Mouse (Mus musculus): ENCODE measurements around the gene Mea1.

Mea1 gene

DNA sequence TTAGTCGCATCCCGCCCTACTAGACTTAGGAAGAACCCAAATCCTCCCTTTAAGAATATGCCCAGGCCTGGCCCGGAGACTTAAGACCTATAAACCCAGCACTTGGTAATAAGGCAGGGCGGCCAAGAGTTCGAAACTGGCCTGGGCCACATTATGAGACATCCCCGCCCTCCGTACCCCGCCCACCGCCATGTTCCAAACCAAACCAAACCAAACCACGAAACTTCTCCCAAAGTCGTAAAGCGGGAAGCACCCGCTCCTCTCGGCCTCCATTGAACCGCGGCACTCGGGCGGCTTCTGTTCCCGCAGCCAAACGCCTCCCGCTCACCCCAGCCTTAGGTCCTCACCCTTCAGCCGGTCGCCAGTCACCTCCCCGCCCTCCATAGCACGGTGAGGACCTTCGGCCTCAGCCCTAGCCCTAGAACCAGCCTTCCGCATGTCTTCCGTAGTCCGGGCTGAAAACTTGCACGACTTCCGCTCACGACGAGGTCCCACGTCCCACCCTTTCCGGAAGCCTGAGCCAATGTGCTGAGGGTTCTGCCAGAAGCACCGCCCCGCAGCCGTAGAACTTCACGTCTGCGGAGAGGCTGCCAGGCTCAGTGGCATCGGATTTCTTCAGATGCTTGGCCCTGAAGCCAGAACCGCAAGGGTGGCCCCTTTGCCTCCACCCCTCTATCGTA lies 4.6 kb upstream of the Mea1 start, which contains the start of gene Rrp36:
TSS of gene Rrp36 (minus strand) at position 503 of the 680 bp plus-strand sequence.
- DNase-seq: peak; percentile 89

DNA sequence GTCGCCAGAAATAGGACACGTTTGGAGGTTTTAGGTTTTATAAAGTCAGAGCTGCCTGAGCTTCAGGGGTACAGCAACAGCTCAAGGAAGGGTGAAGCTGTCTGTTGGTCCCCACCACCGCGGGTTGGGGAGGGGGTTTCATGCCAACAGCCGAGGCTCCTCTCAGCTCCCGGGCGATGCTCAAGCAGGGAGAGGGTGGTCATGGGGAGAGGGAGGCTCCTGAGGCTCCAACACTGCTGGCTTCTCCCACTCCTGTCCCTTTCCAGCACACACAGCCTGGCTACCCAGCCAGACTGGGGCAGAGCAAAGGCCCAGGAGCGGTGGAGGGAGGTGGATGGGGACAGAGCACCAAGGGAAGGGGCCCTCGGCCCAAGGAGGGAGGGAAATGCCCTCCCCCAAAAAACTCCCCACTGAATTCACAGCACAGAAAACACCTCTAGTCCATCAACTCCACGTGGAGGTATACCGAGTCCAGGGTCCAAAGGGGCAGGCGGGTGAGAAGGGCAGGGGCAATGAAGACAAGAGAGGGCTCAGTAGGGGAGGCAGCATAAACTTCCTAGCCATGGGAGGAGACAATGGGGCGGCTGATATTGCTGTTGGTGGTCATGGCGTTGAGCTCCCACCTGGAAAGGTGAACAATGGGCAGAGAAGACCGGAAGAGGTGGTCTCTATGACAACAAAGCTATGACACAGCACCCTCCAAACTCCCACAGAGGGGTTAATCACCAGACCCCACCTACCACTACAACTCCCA lies 3.9 kb upstream of the Mea1 start:
- no peak for DNase-seq

GRCm38 (mm10) chr17:46678911-46679310 lies 318 bp downstream of the Mea1 start:
- DNase-seq: no peak

DNA sequence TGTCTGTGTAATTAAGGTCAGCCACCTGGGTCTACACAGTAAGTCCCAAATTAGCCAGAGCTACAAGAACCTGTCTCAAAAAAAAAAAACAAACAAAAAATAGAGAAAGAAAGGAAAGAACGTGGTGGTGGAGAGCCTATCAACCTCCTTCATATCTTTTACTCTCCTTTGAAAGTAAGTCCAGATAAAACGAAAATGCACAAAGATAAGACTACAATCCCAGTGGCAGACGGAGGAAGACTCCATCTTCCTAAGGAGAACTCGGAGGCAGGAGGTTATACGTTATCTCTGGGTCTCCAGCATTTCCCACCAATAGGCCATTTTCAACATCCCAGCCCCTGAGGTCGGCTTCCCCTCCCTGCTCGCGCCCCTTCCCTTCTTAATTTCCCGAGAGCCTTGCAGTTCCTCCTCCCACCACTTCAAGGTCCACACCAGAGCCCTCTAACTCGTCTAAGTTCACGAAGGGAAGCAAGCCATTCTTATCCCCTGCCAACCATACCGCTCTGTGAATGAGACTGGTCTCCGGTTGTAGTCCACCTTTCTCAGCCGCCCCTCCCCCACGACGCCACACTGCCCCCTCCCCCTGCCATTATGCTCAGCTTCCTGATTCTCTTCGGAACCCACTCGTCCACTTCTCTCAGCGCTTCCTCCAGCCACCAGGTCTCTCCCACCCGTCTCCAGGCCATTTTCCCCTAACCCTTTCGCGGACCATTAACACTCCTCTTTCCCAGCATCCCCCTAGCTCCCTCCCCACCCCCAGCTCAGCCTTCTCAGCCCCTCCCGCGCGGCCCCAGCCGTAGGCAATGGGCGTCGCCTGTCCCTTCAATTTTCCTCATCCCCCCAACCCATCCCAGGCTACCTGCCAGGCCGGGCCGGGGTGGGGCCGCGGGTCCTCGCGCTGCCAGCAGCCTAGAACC lies 1.5 kb downstream of the Mea1 start:
- DNase-seq: peak; percentile 73

DNA sequence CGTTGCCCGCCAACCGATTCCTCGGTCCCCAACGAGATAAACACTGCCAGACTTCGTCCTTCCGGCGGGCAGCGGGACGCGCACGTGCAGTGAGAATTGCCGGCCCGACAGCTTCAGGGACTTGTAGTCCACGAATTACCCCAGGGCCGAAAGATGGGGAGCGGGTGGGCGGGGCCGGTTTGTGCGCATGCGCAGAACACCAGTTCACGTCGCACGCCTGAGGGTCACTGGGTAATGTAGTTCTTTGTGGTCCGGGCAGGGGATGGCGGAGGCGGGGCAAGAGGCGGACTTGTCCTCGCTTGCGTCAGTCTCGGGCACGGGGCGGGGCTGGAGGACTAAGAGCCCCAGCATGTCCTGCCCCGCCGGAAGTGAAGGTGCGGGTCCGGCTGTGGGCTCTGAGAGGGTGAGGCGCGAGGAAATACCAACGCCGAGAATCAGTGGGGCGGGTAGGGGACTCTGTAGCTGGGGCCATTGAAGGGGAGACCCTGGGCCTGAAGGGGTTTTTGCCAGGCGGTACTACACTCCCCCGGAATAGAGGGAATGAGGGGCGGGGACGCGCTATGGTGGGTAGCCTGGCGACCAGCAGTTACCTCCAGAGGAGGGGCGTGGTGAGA lies 2.3 kb downstream of the Mea1 start, which contains the start of gene Klhdc3:
TSS of gene Klhdc3 (minus strand) at position 155 of the 614 bp plus-strand sequence.
- DNase-seq: peak; percentile 99

- DNase-seq: no peak
Observed at GRCm38 (mm10) chr17:46681466-46682118, 3.0 kb downstream of the Mea1 start.

GRCm38 (mm10) chr17:46682654-46683389 lies 4.2 kb downstream of the Mea1 start:
- no peak for DNase-seq

DNA sequence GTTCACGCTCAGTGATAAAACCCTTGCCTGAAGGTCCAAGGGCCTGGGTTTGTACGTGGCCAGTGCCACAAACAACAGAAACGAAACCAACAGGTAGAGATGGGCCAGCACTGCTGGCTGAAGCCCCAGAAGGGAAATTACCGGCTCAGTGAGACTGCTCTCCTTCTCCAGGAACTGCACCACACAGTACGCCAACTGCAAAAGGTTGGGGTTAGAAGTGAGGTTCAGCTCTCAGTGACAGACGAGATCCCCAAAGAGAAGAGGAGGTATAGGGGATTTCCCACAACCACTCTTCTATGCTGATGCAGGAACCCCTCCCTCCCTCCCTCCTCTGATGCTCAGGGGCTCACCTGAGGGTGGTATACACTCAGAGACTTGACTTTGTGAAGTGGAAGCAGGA lies 7.3 kb downstream of the Mea1 start:
- no peak for DNase-seq

GRCm38 (mm10) chr17:46690665-46691064 lies 12.1 kb downstream of the Mea1 start:
- no peak for DNase-seq

- no peak for DNase-seq
Observed at GRCm38 (mm10) chr17:46691390-46691789, 12.8 kb downstream of the Mea1 start.

DNA sequence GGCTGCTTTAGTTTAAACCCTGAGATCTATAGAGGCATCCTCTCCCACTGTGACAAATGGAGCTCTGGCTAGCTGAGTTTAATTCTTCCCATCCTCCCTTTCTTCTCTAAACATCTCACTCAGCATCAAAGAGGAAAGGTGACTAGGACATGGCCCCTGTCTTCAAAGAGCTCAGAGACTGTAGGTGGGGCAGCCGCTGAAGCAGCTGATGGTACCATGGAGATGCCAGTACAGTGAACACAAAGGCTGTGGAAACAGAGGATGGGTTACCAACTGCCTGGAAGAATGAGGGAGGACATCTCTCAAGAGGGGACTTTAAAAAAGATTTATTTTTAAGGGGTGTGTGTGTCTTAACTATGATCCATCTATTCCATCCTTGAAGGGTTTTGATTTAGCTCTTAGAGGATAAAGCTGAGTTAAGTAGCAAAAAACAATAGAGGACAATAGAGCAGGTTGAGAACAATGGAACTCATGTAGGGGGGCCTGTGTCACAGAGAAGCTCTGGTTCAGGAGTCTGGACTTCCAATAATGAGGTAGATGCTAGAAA lies 16.0 kb downstream of the Mea1 start:
- DNase-seq: no peak

DNA sequence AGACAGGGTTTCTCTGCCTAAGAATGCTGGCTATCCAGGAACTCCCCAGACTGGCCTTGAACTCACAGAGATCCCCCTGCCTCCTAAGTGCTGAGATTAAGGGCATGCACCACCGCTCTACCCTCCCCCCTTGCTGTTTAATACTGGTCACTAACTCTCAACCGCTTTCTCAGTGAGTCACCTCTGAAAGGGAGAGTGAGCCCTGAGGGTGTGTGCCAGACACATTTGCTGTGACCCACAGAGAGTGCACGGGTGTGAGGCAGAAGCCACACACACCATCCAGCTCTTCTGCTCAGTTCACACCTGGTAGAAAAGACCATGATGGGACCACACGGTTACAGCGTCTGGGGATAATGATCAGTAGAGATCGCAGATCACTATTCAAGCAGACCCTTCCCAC lies 19.9 kb downstream of the Mea1 start:
- no peak for DNase-seq

DNA sequence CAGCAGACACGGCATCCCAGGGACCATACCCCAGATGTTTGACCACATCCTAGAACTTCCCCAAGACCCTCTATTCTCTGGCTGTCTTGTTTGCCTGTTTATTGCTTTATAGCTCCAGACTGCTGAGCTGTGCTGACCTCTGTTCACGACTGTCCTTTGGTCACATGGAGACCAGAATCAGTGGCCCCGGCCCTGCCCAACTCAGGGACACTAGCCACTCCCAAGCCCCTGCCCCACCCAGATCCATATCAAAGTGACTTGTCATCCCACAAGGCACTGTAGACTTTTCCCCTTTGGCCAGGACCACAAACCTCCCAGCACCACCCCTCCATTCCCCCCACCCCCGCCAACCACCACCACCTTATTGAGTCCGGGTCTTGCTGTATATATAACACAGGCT lies 20.7 kb downstream of the Mea1 start:
- DNase-seq: no peak

DNA sequence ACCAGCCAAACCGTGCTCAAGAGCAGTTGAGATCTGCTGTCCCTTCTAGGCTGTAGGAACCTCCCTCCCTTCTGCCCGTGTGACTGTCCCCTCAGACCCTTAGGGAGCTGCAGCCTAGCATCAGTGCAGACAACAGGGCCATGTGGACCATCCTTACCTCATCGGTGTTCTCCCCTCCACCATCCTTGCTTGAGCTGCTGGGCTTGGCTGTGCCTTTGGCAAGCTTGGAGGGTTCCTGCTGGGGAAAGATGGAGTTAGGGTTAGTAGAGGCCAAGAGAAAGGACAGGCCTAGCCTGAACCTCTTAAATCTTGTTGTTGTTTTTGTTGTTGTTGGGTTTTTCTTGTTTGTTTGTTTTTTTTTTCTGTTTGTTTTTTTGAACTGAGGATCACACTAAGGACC lies 21.3 kb downstream of the Mea1 start:
- no peak for DNase-seq

DNA sequence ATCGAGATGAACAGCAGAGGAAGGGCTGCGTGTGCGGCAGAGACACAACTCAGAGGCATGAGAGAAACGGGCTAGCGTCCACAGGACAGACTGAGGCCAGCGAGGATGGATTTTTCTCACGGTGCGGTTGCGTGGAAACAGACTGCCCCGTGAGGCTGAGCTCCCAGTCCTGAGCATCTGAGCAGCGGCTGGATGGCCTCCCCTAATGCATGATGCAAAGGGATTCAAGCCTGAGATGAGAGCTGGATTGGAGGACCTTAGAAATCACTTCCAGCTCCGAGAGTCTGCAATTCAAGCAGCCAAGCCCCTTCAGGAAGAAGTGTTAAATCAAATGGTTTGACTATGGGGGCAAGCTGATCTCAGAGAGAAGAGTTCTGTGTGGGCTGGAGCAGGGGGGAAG lies 22.9 kb downstream of the Mea1 start:
- DNase-seq: no peak

DNA sequence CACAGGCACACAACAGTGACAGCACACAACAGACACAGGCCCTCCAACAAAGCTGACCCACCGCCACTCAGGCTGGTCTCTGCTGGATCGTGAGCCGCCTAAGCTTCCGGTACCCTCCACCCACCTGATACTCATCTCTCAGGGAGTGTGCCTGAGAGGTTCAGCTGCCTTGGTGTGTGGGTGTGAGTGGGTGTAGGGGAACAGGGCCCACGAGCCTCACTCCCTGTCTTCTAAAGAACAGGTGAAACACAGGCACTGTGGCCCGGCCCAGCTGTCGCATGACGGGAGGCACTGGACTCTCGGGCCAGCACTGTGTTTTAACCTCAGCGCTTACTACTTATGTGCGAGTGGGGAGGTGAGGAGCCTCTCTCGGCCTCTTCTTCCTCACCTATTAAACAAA lies 23.5 kb downstream of the Mea1 start:
- peak; percentile 24 for DNase-seq

DNA sequence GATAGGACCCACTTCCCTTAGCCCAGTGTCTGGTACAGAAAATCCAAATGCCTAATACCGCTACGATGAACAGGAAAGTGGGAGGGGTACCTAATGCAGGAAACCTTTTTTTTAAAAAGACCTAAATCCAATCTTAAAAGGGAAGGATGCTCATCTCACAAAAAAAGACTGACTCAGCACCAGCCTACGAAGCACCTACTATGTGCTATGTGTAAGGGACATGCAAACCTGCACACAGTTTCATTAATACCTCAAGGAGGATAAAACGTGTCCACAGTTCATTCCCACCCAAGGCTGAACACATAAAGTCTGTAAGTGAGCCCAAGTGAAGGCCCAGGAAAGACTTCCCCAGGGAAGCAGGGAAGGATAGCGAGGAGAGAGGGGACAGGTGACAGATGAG lies 23.9 kb downstream of the Mea1 start:
- DNase-seq: no peak

GRCm38 (mm10) chr17:46703971-46704886 lies 25.6 kb downstream of the Mea1 start:
- DNase-seq: peak; percentile 51

GRCm38 (mm10) chr17:46704887-46705835 lies 26.6 kb downstream of the Mea1 start, which contains the start of gene Ppp2r5d:
Gene Ppp2r5d (minus strand): TSS chr17:46705111.
- peak; percentile 94 for DNase-seq

All from thymus, postnatal 4 days (tissue).